Mouse (Mus musculus): ENCODE data around the gene Alg9.
"Not testable (repeated sequence)": the region's sequence is repeated elsewhere in the genome, so short reads cannot be mapped to it uniquely, and the experiment has no call there.

The Alg9 gene

DNA sequence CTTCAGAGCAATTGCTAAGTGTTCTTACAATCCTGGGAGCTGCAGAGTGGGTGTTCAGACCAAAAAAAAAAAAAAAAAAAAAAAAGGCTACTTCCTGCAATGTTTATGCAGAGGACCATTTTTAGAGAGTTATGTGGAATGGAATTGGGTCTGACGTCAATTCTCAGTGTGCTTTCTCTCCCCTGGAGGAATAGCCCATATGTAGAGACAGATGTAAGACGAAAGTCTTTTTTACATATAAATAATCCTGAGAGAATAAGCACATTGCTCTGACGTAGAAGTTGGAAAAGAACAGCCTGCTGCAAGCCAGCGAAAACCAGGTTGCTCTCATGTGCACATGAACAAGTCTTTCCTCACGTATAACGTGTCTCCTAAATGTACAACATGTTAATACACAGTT is 44.9 kb downstream of the Alg9 start:
- DNase-seq, result no peak

DNA sequence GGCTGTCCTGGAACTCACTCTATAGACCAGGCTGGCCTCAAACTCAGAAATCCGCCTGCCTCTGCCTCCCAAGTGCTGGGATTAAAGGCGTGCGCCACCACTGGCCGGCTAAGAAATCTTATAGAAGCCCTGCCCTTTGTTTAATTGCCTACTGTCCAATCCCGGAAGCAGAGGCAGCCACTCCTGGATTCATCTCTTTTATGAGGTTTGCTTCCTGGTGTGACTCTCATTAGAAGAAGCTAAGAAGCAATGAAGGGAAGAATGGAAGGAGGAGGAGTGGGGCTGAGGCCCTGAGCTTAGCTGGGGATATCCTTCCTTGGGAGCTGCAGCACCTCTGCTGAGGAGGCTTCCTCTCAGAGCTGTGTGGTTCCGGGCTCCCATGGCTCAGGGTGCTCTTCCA is 46.8 kb downstream of the Alg9 start:
- no peak for DNase-seq

DNA sequence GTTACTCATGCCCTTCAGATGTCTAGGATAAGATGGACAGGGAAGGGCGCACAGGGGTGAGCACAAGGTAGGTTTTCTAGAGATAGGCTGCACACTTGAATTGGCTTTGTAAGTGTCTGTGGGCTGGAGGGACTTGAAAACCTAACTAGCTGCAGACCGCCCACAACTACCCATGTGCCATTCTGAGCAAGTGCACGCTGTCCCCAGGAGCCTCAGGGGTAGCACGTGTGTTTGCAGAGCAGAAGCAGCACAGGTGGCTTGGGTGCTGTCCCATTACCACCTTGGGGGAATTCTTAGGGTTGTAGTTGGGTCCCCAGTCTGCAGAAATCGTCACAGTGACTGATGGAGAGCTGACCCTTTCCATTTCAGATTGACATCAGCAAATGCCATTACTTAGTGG is 47.4 kb downstream of the Alg9 start:
- DNase-seq, result no peak

DNA sequence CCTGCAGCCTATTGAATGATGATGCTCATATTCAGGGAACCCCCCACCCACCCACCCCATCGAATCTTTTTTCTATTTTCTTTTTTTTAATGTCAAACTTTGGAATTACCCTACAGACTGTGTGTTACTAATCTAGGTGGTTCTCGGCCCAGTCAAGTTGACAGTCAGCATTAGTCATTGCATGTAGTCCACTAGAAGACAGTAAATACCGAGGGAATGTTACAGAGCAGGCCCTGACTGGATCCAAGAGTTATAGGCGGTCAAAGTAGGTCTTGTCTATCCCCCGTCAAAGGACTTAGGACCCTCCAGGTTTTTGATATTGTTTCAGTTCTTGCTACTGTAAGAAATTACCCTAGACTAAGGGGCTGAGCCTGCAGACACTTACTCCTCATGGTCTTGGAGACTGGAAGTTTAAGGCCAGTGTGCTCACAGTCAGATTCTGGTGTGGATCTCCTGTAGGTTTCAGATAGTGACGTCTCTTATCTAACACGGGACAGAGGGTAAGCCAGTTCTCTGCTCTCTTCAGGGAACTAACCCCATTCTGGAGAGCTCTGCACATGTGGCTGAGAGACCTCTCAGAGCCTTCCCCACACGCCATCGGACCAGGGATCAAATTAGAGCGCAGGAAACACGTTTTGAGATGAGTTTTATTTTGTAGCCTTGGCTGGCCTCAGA is 49.1 kb downstream of the Alg9 start:
- DNase-seq, result no peak

DNA sequence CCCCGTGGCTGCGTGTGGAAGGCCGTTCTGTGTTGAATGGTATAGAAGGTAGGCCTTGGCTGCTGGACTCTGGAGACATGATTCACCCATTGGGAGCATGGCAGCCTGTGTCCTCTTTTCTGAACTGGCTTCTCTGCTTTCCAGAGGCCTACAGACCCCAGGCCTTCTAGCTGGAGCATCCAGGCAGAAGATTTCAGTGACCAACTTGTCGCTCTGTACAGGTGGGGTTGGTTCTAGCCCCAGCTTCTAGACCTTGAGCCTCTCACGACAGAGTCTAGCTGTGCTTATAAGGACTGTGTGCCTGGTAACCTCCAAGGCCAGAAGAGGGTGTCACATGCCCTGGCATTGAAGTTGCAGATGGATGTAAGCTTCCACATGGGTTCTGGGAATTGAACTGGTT is 56.7 kb downstream of the Alg9 start:
- DNase-seq, result no peak

DNA sequence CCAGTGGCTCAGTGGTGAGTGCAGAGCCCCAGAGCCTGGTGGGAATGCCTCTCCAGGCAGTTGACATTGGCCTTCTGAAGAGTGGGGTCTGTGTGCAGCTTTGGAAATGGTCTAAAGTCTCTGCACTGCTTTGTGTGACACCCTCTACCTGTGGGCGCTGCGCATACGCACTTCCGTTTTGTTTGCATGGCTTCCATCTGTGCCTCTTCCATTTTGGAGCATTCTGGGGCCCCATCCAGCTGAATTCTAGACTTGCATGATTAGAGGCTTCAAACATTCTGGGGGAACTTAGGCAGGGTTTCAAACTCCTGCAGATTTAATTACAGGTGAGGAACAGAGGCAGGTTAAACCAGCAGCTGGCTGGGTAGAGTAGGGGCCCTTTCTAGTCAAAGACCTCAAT is 57.3 kb downstream of the Alg9 start:
- no peak for DNase-seq

DNA sequence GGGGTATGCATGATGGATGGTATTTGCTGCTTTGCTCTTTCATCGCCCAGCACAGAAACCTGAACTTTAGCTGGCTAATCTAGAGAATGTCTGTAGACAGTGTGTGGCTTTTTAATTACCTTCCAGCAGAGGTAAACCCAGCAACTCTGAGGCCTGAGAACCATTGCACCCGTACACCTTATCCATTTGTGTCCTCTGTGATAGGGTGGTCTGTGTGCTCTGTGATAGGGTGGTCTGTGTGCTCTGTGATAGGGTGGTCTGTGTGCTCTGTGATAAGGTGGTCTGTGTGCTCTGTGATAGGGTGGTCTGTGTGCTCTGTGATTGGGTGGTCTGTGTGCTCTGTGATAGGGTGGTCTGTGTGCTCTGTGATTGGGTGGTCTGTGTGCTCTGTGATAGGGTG is 57.8 kb downstream of the Alg9 start:
- DNase-seq, result not testable (repeated sequence)

DNA sequence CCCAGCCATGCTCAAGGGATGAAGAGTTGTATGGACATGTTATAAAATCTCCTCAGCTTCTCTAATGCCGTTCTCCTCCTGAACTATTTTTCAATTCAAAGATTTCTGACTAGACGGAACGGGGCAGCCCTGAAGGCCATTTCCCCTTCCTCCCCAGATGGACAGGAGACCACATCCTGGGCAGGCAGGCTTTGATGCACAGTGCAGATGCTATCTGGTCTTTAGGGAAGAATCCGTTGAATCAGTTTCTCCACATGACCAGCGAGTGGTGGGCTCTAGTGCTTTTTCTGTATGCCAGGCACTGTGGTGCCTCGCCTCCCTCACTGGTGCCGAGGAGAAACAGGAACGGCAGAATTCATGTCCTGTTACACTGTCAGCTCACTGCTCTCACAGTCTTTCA is 59.0 kb downstream of the Alg9 start:
- DNase-seq, result no peak

DNA sequence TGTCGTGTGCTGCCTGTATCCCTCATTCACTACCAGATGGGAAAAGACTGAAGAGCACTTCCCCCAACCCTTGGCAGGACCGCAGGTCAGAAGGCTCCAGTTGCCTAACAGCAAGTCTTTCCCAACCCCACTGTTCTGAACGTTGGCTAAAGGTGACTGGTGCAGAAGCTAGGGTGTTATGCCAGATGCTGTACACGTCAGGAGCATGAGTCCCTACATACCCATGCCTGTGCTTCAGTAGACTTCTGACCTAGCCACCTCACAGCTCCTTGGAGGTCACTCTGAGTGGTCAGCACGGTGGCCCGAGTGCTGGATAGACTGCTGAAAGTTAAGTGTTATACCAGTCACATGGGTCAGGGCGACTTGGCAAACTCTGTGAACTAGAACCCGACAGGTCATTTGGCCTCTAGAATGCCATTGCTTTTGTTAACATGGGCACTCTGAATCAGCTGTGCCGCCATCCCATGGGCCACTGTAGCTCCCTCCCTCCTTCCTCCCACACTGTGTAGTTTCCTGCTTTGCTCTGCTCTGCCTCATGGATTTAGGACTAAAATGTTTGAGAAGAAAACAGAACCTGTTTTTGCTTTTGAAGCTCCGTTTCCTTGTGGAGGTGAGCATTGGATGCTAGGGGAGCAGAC is 60.4 kb downstream of the Alg9 start:
- no peak for DNase-seq

DNA sequence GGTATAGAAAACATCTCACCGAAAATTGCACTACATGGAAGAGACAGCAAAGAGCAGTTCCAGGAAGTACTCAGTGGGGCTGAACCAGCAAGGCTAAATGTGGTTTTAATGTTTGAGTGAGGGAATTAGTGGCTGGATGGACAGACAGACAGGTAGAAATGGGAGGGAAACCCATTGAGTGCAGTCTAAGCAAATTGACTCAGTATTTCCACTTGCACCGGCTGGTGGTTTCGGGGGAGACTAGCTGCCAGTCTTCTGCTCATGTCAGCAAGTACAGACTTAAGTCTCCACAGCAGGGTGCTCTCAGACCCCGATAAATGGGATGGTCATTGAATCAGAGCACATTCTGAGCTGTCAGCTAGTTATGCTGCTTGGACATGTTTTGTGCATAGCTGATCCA is 61.3 kb downstream of the Alg9 start:
- no peak for DNase-seq

DNA sequence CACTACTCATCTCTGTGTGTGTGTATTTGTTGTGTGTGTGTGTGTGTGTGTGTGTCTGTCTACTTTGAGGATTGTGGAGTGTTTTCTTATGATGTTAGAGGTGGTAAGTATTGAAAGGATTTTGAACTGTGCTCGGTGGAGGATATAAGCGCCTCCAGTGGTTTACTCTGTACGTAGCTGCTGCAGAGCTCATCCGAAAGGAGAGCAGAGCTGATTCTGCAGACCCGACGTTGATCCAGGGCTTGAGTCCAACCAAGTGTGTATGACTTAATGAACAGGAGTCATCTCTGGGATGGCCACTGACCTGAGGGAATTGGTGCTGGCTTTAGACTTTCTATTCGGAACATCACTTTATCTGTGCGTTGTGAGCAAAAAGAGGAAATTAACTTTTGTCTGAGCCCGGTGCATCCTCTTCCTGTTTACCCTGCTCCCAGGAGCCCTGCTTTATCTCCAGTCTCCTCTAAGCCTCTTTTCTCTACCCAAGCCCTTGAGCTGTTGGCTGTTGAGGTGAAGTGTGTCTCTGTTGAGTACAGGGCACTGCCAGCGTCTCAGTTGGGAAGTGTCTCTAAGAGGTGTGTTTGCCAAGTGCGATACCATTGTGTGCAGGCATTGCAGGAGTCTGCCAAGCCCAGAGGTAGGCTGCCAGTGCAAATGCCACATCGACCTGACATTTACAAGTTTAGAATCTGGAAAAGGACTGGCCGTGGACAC is 66.4 kb downstream of the Alg9 start:
- peak; percentile 41 for DNase-seq

DNA sequence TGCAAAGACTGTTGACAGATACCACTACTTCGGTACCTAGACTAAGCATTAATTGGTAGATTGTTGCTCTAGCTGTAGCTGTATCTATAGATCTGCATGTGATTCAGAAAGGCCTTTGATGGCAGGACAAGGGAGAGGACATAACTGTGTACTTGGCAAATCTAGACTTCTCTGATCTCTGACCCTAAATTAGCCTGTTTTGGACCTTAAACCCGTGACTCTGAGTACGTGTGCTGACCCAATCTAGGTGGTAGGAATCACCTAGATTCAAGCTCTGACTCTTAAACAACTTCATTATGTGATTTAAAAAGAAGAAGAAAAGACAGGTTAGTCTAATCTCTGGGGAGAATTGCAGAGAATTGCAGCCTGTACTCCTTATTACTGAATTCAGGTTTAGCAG is 70.3 kb downstream of the Alg9 start, which contains the start of gene Ppp2r1b:
Gene Ppp2r1b (plus strand): TSS at position 221 of the 400 bp plus-strand sequence.
- DNase-seq, result no peak

DNA sequence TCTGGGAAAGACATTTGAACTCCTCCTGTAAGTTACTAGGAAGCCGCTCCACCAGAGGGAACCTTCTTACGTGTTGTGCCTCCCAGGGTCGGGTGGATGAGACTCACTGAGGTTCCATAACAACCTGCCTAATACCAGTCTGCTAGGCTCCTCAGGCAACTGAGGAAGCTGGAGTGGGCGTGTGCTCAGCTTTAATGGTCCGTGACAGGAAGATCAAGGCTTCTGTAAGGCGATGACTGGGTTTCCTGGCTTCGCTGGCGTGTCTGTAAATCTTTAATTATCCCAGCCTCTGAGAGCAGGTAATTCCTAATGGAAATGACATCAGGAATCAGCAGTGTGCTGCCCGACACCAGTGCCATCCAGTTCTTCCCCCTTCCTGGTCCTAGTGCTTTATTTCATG is 70.7 kb downstream of the Alg9 start:
- no peak for DNase-seq

DNA sequence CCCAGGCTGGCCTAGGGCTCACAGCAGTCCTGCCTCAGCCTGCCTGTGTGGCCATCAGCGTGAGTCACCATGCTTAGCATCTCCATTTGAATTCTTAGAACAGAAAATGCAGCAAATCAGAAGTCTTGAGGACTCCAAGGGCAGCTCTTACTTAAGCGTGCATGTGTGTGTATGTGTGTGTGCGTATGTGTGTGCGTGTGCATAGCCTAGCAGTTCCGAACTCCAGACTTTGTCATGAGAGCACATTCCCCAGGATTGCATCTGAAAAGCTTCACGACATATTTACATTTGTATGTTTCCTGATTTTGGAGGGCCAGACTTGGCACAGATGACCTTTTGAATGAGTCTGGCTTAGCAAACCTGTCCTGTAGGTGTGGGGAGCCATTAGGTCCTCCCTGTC is 72.3 kb downstream of the Alg9 start:
- DNase-seq, result no peak

DNA sequence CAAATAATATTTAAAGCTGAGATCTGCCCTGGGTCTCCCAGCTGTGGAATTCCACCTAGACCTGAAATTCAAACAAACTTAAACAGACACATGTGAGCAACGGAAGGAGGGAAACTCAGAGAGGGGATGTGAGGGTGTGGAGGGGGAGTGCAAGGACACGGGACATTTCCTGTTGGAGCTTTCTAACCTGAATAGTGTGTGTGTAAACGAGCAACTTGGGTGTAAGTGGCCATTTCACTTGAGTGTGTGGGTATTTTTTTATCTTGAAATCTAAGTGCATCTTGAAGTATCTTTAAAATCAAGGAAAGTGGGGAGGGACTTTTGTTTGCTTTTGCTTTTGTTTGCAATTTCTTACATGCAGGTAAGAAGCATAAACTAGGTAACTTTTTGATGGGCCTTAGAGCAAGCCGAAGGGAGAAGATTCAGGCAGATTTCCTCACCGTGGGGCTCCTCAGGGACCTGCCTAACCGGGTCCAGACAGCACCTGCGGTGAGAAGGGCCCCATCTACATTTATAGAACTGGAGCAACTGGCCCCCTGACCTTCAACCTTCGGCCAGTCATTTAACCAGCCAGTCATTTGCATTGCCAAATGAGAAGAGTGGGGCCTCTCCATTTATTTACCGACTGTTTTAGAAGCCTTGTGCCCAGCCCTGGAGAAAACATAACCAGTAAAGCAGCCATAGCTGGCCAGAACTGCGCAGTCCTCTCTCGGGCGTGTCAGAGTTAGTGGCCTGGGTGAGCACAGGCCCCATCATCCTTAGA is 73.0 kb downstream of the Alg9 start:
- DNase-seq, result no peak

DNA sequence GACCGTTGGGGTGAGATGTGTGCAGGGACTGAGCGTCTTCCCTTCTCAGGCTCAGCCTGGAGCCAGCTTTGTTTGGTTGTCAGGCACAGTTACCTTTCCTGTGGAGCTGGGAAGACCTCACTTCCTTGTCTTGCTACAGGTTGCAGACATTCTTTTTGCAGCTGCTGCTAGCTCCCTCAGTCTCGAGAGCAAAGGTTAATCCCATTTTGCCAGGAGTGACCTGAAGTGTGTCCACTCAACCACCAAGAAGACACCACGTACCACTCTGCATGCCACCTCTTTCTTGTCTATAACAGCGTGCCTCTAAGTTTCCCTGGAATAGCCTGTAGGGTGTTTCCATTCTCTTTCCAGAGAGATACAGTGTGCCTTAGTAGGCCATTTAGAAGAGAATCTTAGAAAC is 74.0 kb downstream of the Alg9 start:
- DNase-seq, result no peak

DNA sequence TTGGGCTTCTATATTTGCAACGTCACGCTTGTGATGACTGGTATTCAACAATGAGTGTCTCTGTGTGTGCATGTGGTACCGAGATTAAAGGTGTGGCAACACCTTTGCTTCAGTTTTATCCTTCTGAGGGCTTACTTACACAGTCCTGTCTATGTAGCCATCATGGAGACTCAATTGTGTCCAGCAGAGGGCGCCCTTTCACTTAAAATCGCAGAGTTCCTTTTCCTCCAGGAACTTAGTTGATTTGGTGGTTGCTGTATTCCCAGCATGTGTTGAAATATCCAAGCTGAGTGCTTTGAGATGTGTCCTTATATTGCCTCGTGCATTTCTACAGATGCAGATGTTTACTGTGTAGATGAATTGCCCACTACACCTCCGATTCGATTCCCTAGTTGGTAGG is 74.4 kb downstream of the Alg9 start:
- DNase-seq, result peak; percentile 84

DNA sequence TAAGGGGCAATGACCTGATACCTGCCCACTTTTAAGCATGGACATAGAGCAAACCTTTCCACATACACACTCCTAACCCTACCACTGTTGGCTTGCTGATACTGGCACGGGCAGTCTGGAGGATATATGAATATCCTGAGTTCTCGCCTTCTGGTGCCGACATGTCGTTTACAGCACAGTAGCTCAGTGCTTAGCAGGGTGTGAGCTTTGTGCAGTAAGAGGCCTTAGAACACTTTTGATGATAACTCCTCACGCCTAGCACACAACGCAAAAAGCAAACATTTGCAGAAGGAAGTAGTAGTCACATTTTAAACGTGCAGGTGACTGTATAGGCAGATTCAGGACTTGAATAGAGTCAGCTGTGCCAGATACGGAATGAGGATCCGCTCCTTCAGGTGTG is 74.9 kb downstream of the Alg9 start:
- DNase-seq, result no peak

DNA sequence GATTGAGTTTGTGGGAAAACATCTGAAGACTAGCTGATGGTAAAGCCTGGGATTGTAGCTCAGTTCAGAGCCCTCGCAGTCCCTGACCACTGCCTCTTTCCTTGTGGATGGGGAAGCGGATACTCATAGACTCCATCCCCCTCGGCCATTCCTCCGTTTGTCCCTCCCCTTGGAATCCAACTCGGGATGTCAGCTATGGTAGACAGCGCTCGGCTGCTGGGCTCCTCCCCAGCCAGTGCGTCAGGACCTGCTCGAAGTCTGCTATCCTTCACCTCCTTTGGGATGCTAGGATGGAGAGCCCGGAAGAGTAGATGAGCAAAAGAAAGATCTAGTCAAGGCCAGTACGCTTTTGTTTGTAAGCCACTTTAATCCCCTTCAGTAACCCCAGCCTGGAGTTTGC is 75.5 kb downstream of the Alg9 start:
- no peak for DNase-seq

DNA sequence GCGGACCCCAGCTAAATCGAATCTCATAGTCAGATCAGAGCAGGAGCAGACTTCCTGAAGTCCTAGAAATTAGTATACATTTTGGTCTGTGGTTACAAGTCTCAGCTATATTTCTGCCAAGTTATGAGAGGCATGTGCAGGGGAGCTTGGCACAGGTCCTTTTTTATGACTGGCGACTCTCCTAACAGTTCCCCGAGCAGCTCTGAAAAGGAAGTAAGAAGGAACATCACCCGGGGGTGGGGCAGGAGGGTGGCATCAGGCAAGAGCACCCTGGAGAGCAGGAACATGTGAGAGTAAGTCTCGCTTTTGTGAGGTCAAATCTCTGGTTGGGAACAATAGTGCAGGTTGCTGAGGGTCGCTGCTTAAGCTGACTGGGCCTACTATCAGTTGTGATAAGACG is 75.9 kb downstream of the Alg9 start:
- no peak for DNase-seq

DNA sequence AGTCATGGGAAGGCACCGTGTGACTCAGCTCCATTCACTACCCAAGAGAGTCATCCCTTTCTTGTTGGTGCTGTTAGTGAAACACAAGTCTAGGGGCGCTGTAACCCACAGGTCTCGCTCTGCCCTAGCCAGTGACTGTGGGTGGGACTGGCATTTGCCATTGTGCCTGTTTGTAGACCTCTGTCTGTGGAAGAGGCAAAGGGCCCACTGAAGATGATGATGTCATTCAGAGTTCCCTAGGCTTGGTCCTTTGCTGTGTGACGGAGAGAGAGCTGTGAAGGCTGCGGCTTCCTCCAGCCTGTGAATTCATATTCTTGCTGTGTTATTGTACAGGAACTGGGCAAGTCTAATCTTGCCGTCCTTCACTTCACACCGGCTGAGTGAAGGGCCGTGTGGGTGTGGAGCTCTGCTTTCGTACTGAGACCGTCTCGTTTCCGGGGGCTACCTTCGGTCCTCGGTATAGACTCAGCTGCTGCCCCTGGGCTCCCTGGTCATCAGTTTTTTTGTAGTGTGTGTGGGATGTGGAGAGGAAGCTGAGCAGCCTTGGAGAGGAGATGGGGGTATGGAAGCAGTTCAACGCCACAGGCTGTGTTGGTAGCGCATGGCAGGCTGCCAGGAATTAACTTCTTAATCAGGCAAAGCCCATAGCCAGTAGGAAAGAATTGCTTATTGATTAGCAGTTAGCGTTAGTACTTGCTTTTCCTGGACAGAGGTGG is 78.0 kb downstream of the Alg9 start:
- no peak for DNase-seq

DNA sequence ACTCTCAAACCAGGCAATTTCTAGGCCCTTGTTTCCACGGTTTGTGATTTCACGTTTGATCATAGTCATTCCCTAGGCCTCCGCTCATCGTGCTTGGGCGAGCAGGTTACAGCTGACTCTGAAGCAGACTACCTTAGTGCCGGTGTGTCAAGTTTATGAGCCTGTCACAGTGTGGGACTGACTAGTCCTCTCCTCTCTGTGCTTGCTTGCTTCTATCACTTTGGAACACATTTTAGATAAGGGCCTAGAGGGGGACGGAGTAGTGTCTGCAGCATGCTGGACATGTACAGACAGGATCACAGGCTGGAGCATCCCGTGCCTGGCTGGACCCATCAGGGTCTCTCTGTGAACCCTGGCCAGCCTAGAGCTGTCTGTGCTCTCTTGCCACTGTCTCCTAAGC is 79.6 kb downstream of the Alg9 start:
- no peak for DNase-seq

Measured in thymus, postnatal 25 days (tissue).